Mouse (Mus musculus) forebrain, embryonic 16.5 days (tissue): ENCODE data around the gene Gm5128. TPM values are rescaled to one million over a fixed set of nuclear protein-coding genes. Genes with fewer than 3 reads are reported as not detected.
"Not testable (repeated sequence)": the region's sequence is repeated elsewhere in the genome, so short reads cannot be mapped to it uniquely, and the experiment has no call there.

Experiments
- ATAC-seq: fragments of 200-750 bp; cut with Nextera tagmentation; 2 replicates; pipeline ENCODE4 v1.8.0; 2017; ENCODE audit warnings: mild to moderate bottlenecking, moderate library complexity
- H3K27ac ChIP-seq: fragments of 300-500 bp; sonication (generic); 2 replicates; pipeline ENCODE4 v1.5.1; 2014; ENCODE audit warnings: low read length, control low read depth
- H3K27me3 ChIP-seq: fragments of 300-500 bp; sonication (generic); replicated peaks from 2 replicates; pipeline ENCODE4 v1.6.1; 2014; ENCODE audit warnings: low read length; ENCODE audit not compliant: control insufficient read depth, insufficient read depth
- H3K36me3 ChIP-seq: fragments of 300-500 bp; sonication (generic); 2 replicates; pipeline ENCODE4 v1.6.1; 2014; ENCODE audit not compliant: control insufficient read depth, insufficient read depth
- H3K4me1 ChIP-seq: fragments of 300-500 bp; sonication (generic); replicated peaks from 2 replicates; pipeline ENCODE4 v1.6.1; 2014; ENCODE audit warnings: low read length; ENCODE audit not compliant: control insufficient read depth, insufficient read depth
- H3K4me2 ChIP-seq: fragments of 300-500 bp; sonication (generic); 2 replicates; pipeline ENCODE4 v1.6.1; 2014; ENCODE audit warnings: mild to moderate bottlenecking, low read length, control low read depth
- H3K4me3 ChIP-seq: fragments of 300-500 bp; sonication (generic); replicated peaks from 2 replicates; pipeline ENCODE4 v1.5.1; 2014; ENCODE audit warnings: mild to moderate bottlenecking, low read length, control low read depth
- H3K9ac ChIP-seq: fragments of 300-500 bp; sonication (generic); replicated peaks from 2 replicates; pipeline ENCODE4 v1.6.1; 2014; ENCODE audit warnings: low read depth, low read length, control low read depth
- H3K9me3 ChIP-seq: fragments of 300-500 bp; sonication (generic); 2 replicates; pipeline ENCODE4 v1.6.1; 2016; ENCODE audit warnings: low read length; ENCODE audit not compliant: control insufficient read depth
- WGBS: fragments of 180-500 bp; shearing (Covaris S2); extraction: QIAGEN DNeasy Blood & Tissue Kit; methylation state at CpG from one replicate; pipeline ENCODE4 v1.1.7; 2014; 5-methylcytosine and 5-hydroxymethylcytosine counted together
- polyA plus RNA-seq: library from polyadenylated mRNA; unstranded; fragments of >200 nt; fragmentation: Nextera tagmentation; extraction: Ambion mirVana; gene quantifications from 2 replicates; pipeline ENCODE4 v1.2.1, GENCODE M21; 2015

Gene Gm5128
- polyA plus RNA-seq, result not detected in 2 replicates

- H3K9me3 ChIP-seq, H3K4me1 ChIP-seq, H3K4me2 ChIP-seq, H3K27ac ChIP-seq, H3K27me3 ChIP-seq, H3K4me3 ChIP-seq, H3K9ac ChIP-seq, ATAC-seq, H3K36me3 ChIP-seq: not testable (repeated sequence)
- no CpG with 5 or more reads among the region's 15 CpGs for WGBS
These were observed at the start of gene Gm5128 for GRCm38 (mm10) chrX:135372984-135373383. Gm5128 (plus strand) TSS chrX:135373284.

DNA sequence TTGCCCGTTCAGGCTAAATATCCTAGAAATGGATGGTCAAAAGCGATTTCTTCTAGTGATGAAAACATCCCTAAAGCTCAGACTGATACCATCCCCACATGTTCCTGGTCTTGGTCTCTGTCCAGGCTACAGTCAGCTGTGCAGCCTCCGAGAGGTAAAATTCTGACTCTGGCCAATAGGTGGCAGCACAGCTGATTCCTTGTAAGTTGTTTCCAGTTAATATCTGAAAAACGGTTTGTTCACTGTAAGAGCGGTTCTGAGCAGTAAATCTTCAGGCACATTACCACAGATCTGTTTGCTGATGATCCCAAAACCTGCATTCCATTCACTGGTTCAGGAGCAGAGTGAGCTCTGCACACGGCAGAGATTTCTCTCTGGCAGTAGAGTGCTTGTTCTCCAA lies 12.4 kb upstream of the Gm5128 start:
- not testable (repeated sequence) for H3K4me1 ChIP-seq, ATAC-seq, H3K9ac ChIP-seq, H3K27ac ChIP-seq, H3K36me3 ChIP-seq, H3K9me3 ChIP-seq, H3K4me2 ChIP-seq, H3K27me3 ChIP-seq, H3K4me3 ChIP-seq
- WGBS, result 28% methylated on average over 2 of the region's 6 CpGs

DNA sequence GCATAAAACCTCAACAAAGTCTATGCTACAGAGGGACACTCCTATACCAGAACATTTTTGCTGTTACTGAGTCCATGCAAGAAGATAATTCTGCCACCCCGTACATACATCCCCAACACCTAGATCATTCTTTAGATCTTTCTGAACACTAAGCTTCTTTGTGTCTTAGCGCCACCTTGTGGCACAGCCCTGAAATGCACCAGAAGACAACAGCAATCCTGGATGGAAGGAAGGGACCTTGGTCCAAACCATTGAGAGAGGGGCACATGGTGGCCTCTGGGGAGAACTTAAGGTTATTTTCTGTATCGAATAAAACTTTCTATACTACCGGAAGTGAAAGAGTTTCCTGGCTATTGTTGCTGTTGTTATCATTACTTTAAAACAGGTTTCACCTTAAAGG lies 11.1 kb upstream of the Gm5128 start:
- H3K4me1 ChIP-seq, H3K27ac ChIP-seq, H3K9me3 ChIP-seq, H3K4me3 ChIP-seq, H3K9ac ChIP-seq, H3K36me3 ChIP-seq, H3K4me2 ChIP-seq, H3K27me3 ChIP-seq, ATAC-seq: not testable (repeated sequence)
- whole genome bisulfite sequencing, result no CpG with 5 or more reads among the region's 4 CpGs

- not testable (repeated sequence) for H3K4me1 ChIP-seq, ATAC-seq, H3K27me3 ChIP-seq, H3K9ac ChIP-seq, H3K4me3 ChIP-seq, H3K36me3 ChIP-seq, H3K4me2 ChIP-seq, H3K9me3 ChIP-seq, H3K27ac ChIP-seq
- no CpG with 5 or more reads among the region's 3 CpGs for WGBS
These were observed 30.5 kb downstream of the Gm5128 start for GRCm38 (mm10) chrX:135403578-135403977.

- H3K9me3 ChIP-seq, H3K4me3 ChIP-seq, ATAC-seq, H3K4me1 ChIP-seq, H3K4me2 ChIP-seq, H3K27me3 ChIP-seq, H3K36me3 ChIP-seq, H3K9ac ChIP-seq, H3K27ac ChIP-seq: not testable (repeated sequence)
- 48% methylated on average over 3 of the region's 7 CpGs for WGBS
These were observed 48.1 kb downstream of the Gm5128 start for GRCm38 (mm10) chrX:135421203-135421602.

DNA sequence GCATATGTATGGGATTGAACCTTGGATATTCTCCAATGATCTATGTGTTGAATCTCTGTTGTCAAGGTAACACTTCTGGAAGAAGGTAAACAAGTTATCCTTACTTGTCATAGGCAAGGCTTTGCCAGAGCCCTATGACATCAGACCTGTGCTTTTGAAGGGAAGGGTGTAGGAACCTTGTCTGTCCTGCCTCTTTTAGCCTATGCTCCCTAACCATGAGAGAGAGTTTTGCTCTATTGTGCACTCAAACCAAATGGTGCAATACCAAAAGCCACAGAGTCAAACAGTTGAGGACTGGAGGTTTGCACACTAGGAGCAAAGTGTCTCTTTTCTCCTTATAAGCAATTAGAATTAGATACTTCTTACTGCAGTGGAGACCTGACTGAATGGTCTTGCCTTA lies 48.7 kb downstream of the Gm5128 start:
- not testable (repeated sequence) for H3K36me3 ChIP-seq, H3K4me2 ChIP-seq, H3K9me3 ChIP-seq, H3K9ac ChIP-seq, ATAC-seq, H3K4me3 ChIP-seq, H3K4me1 ChIP-seq, H3K27ac ChIP-seq, H3K27me3 ChIP-seq

GRCm38 (mm10) chrX:135422473-135422872 lies 49.4 kb downstream of the Gm5128 start:
- ATAC-seq, H3K36me3 ChIP-seq, H3K9me3 ChIP-seq, H3K27me3 ChIP-seq, H3K4me1 ChIP-seq, H3K9ac ChIP-seq, H3K4me3 ChIP-seq, H3K27ac ChIP-seq, H3K4me2 ChIP-seq: not testable (repeated sequence)
- no CpG with 5 or more reads among the region's 4 CpGs for WGBS

Other genes starting within 250 kb of the Gm5128 start
- not detected in 2 replicates for gene Gm15023, start 195.7 kb upstream of the Gm5128 start, polyA plus RNA-seq
- 17.0 and 27.3 TPM in 2 replicates for gene Tceal6, start 162.6 kb upstream of the Gm5128 start, polyA plus RNA-seq
- gene Pramel3, start 71.0 kb upstream of the Gm5128 start, polyA plus RNA-seq, result not detected in 2 replicates
- not detected in 2 replicates for gene Gm7903, start 60.6 kb downstream of the Gm5128 start, polyA plus RNA-seq
- gene AV320801, start 121.3 kb downstream of the Gm5128 start, polyA plus RNA-seq, result not detected in 2 replicates
- gene Nxf7, start 225.5 kb downstream of the Gm5128 start, polyA plus RNA-seq, result not detected in 2 replicates